Mouse (Mus musculus): ENCODE measurements around the gene Kynu. TPM values are rescaled to one million over a fixed set of nuclear protein-coding genes. Genes with fewer than 3 reads are reported as not detected.
A peak's percentile ranks its signal among the peaks of the same experiment; 100 is the strongest.

Gene Kynu
- polyA plus RNA-seq, 1 experiment, result 16.7 TPM

GRCm38 (mm10) chr2:43583243-43583812 lies 28.2 kb downstream of the Kynu start:
- DNase-seq, result no peak
- Histone ChIP-seq H3K4me1 (ENCODE audit: control insufficient read depth, insufficient read depth, low read length) (no peaks in the 10 kb centered on the region), H3K4me3 (ENCODE audit: insufficient read depth, low read depth, low read length) (no peak overlapping the region), H3K36me3 (ENCODE audit: control insufficient read depth, insufficient read depth, low read length) (no peaks in the 10 kb centered on the region), H3K27ac (ENCODE audit: insufficient read depth, low read depth, low read length) (no peak overlapping the region), H3K27me3 (replicated peaks; ENCODE audit: control insufficient read depth, insufficient read depth, low read length) (no peaks in the 10 kb centered on the region)
- TF ChIP-seq POLR2A (IDR thresholded peaks at IDR 0.05; ENCODE audit: low read depth, low read length) (no peak), CTCF (conservative IDR thresholded peaks at IDR 0.05; ENCODE audit: insufficient read depth, insufficient read length, low read depth, low read length) (no peak)
- 64% methylated on average over 8 of the region's 8 CpGs for WGBS

GRCm38 (mm10) chr2:43585508-43585907 lies 30.4 kb downstream of the Kynu start:
- no peaks in the 10 kb centered on the region for H3K4me1 ChIP-seq (ENCODE audit: control insufficient read depth, insufficient read depth, low read length)
- no peaks in the 10 kb centered on the region for H3K36me3 ChIP-seq (ENCODE audit: control insufficient read depth, insufficient read depth, low read length)
- no peak overlapping the region for H3K4me3 ChIP-seq (ENCODE audit: insufficient read depth, low read depth, low read length)
- 81% methylated on average over 3 of the region's 3 CpGs for WGBS
- TF ChIP-seq POLR2A (IDR thresholded peaks at IDR 0.05; ENCODE audit: low read depth, low read length), result no peak
- no peak for TF ChIP-seq CTCF (conservative IDR thresholded peaks at IDR 0.05; ENCODE audit: insufficient read depth, insufficient read length, low read depth, low read length)
- H3K27me3 ChIP-seq (replicated peaks; ENCODE audit: control insufficient read depth, insufficient read depth, low read length), result no peaks in the 10 kb centered on the region
- no peak overlapping the region for H3K27ac ChIP-seq (ENCODE audit: insufficient read depth, low read depth, low read length)
- no peak for DNase-seq

DNA sequence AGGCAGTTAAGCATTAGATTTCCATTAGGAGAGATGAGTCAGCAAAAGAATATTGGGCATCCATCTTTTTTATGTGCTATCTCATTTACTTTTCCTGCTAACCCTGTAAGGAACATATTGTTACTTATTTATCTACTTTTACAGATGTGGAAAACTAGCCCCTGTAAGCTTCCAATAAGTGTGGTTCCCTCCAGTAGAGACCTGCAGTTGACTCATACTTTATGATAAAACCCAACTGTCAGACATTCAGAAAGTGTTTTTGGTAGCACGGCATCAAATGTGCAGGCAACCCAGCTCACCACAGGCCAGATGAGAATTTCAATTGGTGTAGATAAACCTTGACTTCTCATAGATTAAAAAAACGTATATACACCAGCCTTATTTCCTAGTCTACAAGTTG lies 32.7 kb downstream of the Kynu start:
- Histone ChIP-seq H3K4me1 (ENCODE audit: control insufficient read depth, insufficient read depth, low read length) (no peaks in the 10 kb centered on the region), H3K27ac (ENCODE audit: insufficient read depth, low read depth, low read length) (no peak overlapping the region), H3K36me3 (ENCODE audit: control insufficient read depth, insufficient read depth, low read length) (no peaks in the 10 kb centered on the region), H3K4me3 (ENCODE audit: insufficient read depth, low read depth, low read length) (no peak overlapping the region), H3K27me3 (replicated peaks; ENCODE audit: control insufficient read depth, insufficient read depth, low read length) (no peaks in the 10 kb centered on the region)
- TF ChIP-seq CTCF (conservative IDR thresholded peaks at IDR 0.05; ENCODE audit: insufficient read depth, insufficient read length, low read depth, low read length), result no peak
- no peak for DNase-seq
- 68% methylated on average over 2 of the region's 2 CpGs for WGBS

DNA sequence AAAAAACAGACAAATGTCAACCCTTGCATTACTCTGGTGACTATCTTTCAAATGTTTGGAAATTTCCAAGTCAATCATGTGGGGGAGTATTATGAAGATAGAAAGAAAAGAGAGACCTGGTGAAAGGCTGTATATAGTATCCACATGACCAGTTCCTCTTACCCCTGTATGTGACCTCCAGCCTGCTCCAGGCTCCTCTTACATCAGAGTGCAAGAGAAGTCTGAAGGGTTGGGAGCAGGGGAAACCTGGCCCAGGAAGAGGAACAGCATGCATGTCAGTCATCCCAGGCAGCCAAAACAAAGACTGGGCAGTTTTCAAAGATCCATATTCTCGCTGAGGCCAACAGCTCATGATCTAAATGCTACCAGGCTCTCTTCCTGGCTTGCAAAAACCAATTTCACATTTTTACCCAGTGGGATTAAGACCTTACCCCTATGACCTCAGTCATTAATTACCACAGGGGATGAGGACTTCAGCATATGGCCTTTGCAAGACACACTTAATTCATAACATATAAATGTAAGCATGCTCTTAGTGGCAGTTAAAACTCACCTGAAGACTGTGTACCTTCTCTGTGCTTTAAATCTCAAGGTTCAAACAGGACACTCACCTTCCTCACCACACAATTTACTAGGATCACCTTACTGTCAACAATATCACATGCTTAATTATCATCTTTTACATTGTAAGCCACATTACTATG lies 37.0 kb downstream of the Kynu start:
- TF ChIP-seq POLR2A (IDR thresholded peaks at IDR 0.05; ENCODE audit: low read depth, low read length), result no peak
- TF ChIP-seq CTCF (conservative IDR thresholded peaks at IDR 0.05; ENCODE audit: insufficient read depth, insufficient read length, low read depth, low read length), result no peak
- Histone ChIP-seq H3K36me3 (ENCODE audit: control insufficient read depth, insufficient read depth, low read length) (no peaks in the 10 kb centered on the region), H3K27ac (ENCODE audit: insufficient read depth, low read depth, low read length) (no peak overlapping the region), H3K4me3 (ENCODE audit: insufficient read depth, low read depth, low read length) (no peak overlapping the region), H3K4me1 (ENCODE audit: control insufficient read depth, insufficient read depth, low read length) (no peaks in the 10 kb centered on the region), H3K27me3 (replicated peaks; ENCODE audit: control insufficient read depth, insufficient read depth, low read length) (no peaks in the 10 kb centered on the region)
- WGBS, result 69% methylated on average over 1 of the region's 1 CpGs
- DNase-seq, result no peak

DNA sequence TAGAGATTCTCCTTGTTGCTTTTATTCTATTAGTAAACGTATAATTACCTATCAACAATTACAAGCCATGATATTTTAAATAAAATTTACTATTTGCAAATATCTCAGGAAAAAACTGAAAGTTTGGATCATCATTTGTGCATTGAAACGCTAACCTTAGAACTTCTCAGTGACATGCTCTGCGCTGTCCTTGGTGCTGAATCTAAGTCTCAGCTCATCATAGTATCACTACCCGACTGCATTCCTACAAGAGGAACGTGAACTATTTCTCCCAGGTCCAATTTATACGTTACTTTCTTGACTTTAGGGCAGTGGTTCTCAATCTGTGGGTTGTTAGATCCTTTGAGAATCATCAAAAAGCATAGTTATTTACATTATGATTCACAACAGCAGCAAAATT lies 58.4 kb downstream of the Kynu start:
- no peak overlapping the region for H3K4me3 ChIP-seq (ENCODE audit: insufficient read depth, low read depth, low read length)
- no peaks in the 10 kb centered on the region for H3K36me3 ChIP-seq (ENCODE audit: control insufficient read depth, insufficient read depth, low read length)
- 6% methylated on average over 6 of the region's 6 CpGs for WGBS
- no peak overlapping the region for H3K27ac ChIP-seq (ENCODE audit: insufficient read depth, low read depth, low read length)
- H3K4me1 ChIP-seq (ENCODE audit: control insufficient read depth, insufficient read depth, low read length), result no peaks in the 10 kb centered on the region
- TF ChIP-seq POLR2A (IDR thresholded peaks at IDR 0.05; ENCODE audit: low read depth, low read length), result no peak
- no peak for TF ChIP-seq CTCF (conservative IDR thresholded peaks at IDR 0.05; ENCODE audit: insufficient read depth, insufficient read length, low read depth, low read length)
- peak; percentile 34 for DNase-seq
- H3K27me3 ChIP-seq (replicated peaks; ENCODE audit: control insufficient read depth, insufficient read depth, low read length), result no peaks in the 10 kb centered on the region

DNA sequence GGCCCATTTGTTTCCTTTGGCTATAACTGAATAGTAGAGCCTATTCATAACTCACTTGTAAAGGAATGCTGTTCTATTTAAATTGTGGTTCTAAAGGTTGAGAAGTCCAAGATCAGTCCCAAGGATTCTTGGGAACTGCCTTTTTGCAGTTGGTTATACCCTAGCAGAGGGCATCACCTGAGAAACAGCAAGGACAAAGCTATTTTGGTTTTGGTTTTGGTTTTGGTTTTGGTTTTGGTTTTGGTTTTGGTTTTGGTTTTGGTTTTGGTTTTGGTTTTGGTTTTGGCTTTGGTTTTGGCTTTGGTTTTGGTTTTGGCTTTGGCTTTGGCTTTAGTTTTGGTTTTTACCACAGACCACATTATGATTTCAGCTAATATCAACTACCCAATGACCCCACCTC lies 66.0 kb downstream of the Kynu start:
- Histone ChIP-seq H3K4me1 (ENCODE audit: control insufficient read depth, insufficient read depth, low read length) (no peaks in the 10 kb centered on the region), H3K36me3 (ENCODE audit: control insufficient read depth, insufficient read depth, low read length) (no peaks in the 10 kb centered on the region), H3K27me3 (replicated peaks; ENCODE audit: control insufficient read depth, insufficient read depth, low read length) (no peaks in the 10 kb centered on the region), H3K27ac (ENCODE audit: insufficient read depth, low read depth, low read length) (no peak overlapping the region), H3K4me3 (ENCODE audit: insufficient read depth, low read depth, low read length) (no peak overlapping the region)
- TF ChIP-seq CTCF (conservative IDR thresholded peaks at IDR 0.05; ENCODE audit: insufficient read depth, insufficient read length, low read depth, low read length), result no peak
- TF ChIP-seq POLR2A (IDR thresholded peaks at IDR 0.05; ENCODE audit: low read depth, low read length), result no peak
- DNase-seq, result no peak

DNA sequence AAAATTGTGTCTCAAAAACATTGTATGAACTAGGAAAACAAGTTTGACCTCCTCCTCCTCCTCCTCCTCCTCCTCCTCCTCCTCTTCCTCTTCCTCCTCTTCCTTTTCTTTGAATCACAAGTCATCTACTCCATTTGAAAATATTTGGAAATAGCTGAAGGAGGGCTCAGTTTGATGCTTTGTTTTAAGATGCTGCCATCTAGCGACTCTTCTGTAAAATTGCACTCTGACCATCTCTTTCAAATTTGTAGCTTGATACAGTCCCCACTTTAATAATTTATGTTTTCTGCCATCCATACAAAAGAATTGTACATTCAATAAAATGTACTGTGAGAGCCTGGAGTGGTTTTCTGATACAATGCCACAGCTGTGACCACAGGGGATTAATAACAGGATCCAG lies 67.7 kb downstream of the Kynu start:
- Histone ChIP-seq H3K27me3 (replicated peaks; ENCODE audit: control insufficient read depth, insufficient read depth, low read length) (no peaks in the 10 kb centered on the region), H3K4me1 (ENCODE audit: control insufficient read depth, insufficient read depth, low read length) (no peaks in the 10 kb centered on the region), H3K4me3 (ENCODE audit: insufficient read depth, low read depth, low read length) (no peak overlapping the region), H3K36me3 (ENCODE audit: control insufficient read depth, insufficient read depth, low read length) (no peaks in the 10 kb centered on the region), H3K27ac (ENCODE audit: insufficient read depth, low read depth, low read length) (no peak overlapping the region)
- 0% methylated on average over 1 of the region's 1 CpGs for WGBS
- no peak for DNase-seq
- no peak for TF ChIP-seq POLR2A (IDR thresholded peaks at IDR 0.05; ENCODE audit: low read depth, low read length)
- peak; percentile 33; the same call in 1 of the 2 replicates for TF ChIP-seq CTCF (conservative IDR thresholded peaks at IDR 0.05; ENCODE audit: insufficient read depth, insufficient read length, low read depth, low read length)

All from kidney, adult 2 months (tissue).